Mouse (Mus musculus) frontal cortex, adult (tissue): ENCODE measurements around the gene Paf1.

Experiments used
- ATAC-seq: cut with Nextera tagmentation; 2 replicates; pipeline ENCODE4 v1.9.2; 2017; ENCODE audit warnings: mild to moderate bottlenecking, moderate library complexity, mixed read lengths; ENCODE audit not compliant: low TSS enrichment

Gene Paf1

GRCm38 (mm10) chr7:28435660-28436259 is 43.0 kb downstream of the Paf1 start:
- ATAC-seq: 0 out of 2 replicates have a peak, but pooled peaks have one; percentile 2

DNA sequence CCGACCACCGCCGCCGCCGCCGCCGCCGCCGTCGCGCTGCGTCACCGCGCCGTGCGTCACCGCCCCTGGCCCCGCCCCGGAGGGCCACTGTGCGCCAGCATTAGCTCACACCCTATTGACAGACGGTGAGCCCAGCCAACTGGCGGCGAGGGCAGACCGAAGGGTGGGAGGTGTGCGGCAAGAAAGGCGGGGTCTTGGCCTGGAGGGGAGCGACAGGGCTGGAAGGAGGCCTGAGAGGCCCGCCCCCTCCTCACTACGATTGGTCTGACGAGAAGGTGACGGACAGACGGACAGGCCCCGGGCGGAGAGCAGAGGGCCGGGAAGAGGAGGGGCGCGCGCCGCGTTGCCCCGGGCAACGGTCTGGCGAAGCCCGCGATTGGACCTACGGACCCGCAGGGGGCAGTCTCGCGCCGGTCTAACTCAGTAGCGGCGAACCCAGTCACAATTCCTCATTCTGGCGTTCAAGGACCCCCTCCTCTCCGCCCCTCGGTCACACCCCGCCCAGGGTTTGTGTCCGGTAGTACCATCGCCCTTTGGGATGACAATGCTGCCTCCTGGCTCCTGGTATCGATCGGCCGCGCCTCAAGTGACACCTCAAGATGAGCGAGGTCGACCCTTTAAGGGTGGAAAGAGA is 43.6 kb downstream of the Paf1 start:
- peak; percentile 97 for ATAC-seq

GRCm38 (mm10) chr7:28436932-28437570 is 44.3 kb downstream of the Paf1 start, which contains the start of gene Gmfg:
Gene Gmfg (plus strand): TSS chr7:28437447.
- ATAC-seq: peak; percentile 51

DNA sequence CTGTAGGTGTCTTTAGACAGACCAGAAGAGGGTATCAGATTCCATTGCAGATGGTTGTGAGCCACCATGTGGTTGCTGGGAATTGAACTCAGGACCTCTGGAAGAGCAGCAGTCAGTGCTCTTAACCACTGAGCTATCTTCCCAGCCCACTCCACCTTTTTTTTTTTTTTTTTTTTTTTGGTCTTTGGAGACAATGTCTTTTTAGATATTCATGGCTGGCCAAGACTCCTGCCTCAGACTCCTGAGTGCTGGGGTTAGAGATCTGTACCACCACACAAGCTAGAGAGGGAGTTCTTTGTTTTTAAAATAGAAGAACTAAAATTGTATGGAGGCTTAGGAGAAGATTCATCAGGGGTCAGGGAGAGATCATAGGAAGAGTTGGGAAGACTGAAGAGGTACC is 45.2 kb downstream of the Paf1 start:
- ATAC-seq: no peak

DNA sequence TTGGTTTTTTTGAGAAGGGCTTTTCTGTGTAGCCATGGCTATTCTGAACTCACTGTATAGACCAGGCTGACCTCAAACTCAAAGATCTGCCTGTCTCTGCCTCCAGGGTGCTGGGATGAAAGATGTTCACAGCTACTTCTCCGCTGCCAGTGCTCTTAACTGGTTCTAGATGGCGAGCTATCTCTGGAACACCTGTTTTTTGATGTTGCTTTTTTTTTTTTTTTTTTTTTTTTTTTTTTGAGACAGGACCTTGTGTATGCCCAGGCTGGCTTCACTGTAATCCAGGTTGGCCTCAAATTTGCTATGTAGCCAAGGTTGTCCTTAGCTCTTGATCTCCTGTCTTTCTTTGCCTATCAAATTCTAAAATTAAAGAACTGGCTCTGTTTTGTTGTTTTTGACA is 46.0 kb downstream of the Paf1 start:
- ATAC-seq: no peak

GRCm38 (mm10) chr7:28440739-28441138 is 48.0 kb downstream of the Paf1 start:
- no peak for ATAC-seq

- no peak for ATAC-seq
Observed at GRCm38 (mm10) chr7:28441776-28442485, 49.2 kb downstream of the Paf1 start.

- no peak for ATAC-seq
Observed at GRCm38 (mm10) chr7:28442688-28443087, 49.9 kb downstream of the Paf1 start.

- ATAC-seq: no peak
Observed at GRCm38 (mm10) chr7:28444344-28444974, 51.7 kb downstream of the Paf1 start.

DNA sequence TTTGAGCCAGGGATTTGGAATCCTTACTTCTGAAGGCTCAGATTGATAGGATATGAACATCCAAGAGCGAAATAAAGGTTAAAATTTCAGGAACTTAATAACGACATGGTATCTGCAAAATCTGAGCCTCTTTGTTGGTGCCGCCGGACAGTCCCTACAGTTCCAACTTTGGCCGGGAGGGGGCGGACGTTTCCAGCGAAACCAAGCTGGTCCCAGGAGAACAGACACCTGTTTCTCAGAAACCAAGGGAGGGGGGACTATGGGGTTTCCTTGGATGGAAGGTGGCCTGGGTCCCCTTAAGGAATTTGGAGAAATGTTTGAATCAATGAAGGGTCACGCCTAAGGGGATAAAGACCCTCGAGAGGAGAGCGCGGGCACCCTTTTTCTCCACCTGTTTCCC is 53.7 kb downstream of the Paf1 start:
- no peak for ATAC-seq

GRCm38 (mm10) chr7:28447101-28447830 is 54.5 kb downstream of the Paf1 start:
- ATAC-seq: no peak

GRCm38 (mm10) chr7:28447865-28448820 is 55.4 kb downstream of the Paf1 start:
- ATAC-seq: no peak
